Mouse (Mus musculus) megakaryocyte, embryonic 14.5 days (primary cell): ENCODE measurements around the gene Fam178b.

Experiments used
- FLI1 ChIP-seq: IDR thresholded peaks from 2 replicates; pipeline ENCODE4 v1.6.1; 2012; ENCODE audit warnings: low read length, inconsistent platforms, mixed read lengths
- GATA1 ChIP-seq: IDR thresholded peaks from 3 replicates; pipeline ENCODE4 v1.6.1; 2012; ENCODE audit warnings: mixed read lengths, low read length, inconsistent platforms, borderline replicate concordance

- TF ChIP-seq GATA1 (no peak), FLI1 (no peak)
These were observed 25.1 kb downstream of the Fam178b start for GRCm38 (mm10) chr1:36657658-36658415.
